Mouse (Mus musculus): ENCODE data around the gene Gm49486.

The Gm49486 gene

GRCm38 (mm10) chr15:79306043-79306637 lies 76.9 kb downstream of the Gm49486 start:
- no peak for DNase-seq (ENCODE audit: inconsistent age in 2 of 2, low spot score in 1 of 2)

Measured in adrenal gland, adult (tissue).